Mouse (Mus musculus): Measurements from ENCODE around the gene Dbil5. TPM values are rescaled to one million over a fixed set of nuclear protein-coding genes. Genes with fewer than 3 reads are reported as not detected.

Gene Dbil5
- polyA plus RNA-seq, 1 experiment from 2014 or later, result 1.0 TPM

DNA sequence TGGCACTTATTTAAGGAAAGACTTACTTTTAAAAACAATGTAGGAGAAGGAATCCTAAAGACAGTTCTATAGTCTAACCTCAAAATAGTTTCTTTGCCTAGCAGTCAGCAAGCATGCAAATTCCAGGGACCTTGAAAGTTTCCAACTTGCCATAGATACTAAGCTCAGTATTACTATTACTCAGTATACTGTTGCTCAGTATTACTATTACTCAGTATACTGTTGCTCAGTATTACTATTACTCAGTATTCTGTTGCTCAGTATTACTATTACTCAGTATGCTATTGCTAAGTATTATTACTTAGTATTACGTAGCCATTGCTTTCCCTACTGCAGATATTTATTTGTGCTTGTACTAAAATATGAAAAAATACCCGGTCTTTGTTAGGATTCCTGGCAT lies 22.3 kb downstream of the Dbil5 start:
- H3K4me2 ChIP-seq, result no peak overlapping the region
- ATAC-seq (ENCODE audit: insufficient number of reproducible peaks, insufficient read depth, low FRiP score, low TSS enrichment, low read depth), result no peak
- H3K9me3 ChIP-seq, result no peaks in the 10 kb centered on the region
- peaks cover 52% of the 10 kb centered on the region for H3K36me3 ChIP-seq
- WGBS, result 97% methylated on average over 2 of the region's 2 CpGs
- no peak overlapping the region for H3K9ac ChIP-seq (replicated peaks)
- H3K4me3 ChIP-seq (replicated peaks), result no peak overlapping the region
- no peak overlapping the region for H3K27ac ChIP-seq
- no peaks in the 10 kb centered on the region for H3K27me3 ChIP-seq
- peaks cover 12% of the 10 kb centered on the region for H3K4me1 ChIP-seq (replicated peaks)

DNA sequence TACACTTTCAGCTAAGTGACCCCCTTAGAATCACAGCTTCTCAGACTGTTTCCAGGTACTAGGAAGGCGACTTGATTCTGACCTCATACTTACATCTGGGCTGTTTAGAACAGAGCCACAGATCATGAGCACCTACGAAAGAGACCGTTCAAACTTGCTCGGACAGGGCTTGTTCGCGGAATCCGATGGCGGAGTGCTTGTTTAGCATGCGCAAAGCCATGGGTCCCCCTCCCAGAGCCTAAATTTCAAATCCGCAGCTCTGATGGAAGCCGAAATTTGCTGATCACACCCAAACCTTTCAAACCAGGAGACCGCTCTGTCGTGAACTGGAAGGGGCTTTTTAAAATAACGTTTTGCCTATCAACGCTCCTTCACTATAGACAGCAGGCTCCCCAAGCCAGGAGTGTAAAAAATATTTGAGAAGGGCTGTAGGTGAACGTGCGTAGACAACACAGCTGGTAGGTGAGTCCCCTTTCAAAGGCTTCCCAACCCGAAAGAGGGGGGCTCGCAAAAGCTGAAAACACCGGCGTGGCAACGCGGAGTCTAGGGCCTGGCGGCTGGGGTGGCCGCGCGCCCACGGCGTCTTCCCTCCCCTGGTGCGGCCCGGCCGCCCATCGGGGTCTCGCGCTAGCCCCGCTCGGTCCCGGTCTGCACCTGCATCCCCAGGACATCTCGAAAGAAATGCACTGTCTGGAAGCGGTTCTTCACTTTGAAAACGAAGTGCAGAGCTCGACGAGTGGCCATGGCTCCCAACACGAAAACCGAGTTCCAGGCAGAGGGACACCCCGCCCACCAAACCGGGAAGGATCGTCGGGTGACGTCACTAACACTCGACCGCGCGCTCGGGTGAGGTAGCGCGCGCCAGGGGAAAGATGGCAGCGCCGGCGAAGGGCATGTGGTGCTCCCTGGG lies 25.7 kb downstream of the Dbil5 start, which contains the start of the genes Mrm3 and Glod4:
TSS of gene Mrm3 (plus strand) at position 815 of the 910 bp plus-strand sequence.
TSS of gene Glod4 (minus strand) at position 825 of the 910 bp plus-strand sequence.
- Histone ChIP-seq H3K27me3 (no peaks in the 10 kb centered on the region), H3K4me1 (replicated peaks) (peaks cover 15% of the 10 kb centered on the region), H3K4me2 (peak within 1 kb of the TSS; percentile 90), H3K4me3 (replicated peaks) (peak within 1 kb of the TSS; percentile 86), H3K27ac (peak within 1 kb of the TSS; percentile 78), H3K9ac (replicated peaks) (peak within 1 kb of the TSS; percentile 85), H3K36me3 (peaks cover 33% of the 10 kb centered on the region), H3K9me3 (no peaks in the 10 kb centered on the region)
- ATAC-seq (ENCODE audit: insufficient number of reproducible peaks, insufficient read depth, low FRiP score, low TSS enrichment, low read depth), result peak; percentile 85
- WGBS, result under 1% methylated on average over 61 of the region's 61 CpGs

DNA sequence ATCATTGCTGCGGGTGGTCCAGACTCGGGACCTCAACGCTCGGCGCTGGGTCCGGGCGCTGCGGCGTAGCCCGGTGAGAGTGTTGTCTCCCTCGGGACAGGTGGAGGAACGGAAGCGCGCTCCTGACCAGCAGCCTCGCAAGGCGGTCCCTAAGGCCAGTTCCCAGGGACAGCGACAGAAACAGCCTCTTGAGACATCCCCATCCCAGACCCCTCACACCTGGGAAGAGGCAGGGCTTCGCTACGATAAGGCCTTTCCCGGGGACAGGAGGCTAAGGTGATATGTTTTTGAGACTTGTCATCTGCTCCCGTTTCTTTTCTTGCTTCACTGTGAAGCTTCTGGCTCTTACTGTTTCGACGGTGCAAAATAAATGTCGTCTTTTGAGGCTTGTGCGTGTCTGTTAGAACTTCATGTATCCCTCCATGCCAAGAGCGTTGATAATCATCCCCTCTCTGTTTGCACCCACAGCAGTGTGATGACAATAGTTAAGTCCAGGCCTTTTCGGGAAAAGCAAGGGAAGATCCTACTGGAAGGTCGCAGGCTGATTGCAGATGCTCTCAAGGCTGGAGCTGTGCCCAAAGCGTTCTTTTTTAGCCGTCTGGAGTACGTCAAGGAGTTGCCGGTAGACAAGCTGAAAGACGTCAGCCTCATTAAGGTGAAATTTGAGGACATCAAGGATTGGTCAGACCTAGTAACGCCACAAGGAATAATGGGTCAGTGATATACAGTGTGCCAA lies 26.6 kb downstream of the Dbil5 start:
- Histone ChIP-seq H3K9ac (replicated peaks) (peak overlapping the region; percentile 85), H3K4me2 (peak overlapping the region; percentile 90), H3K4me1 (replicated peaks) (peaks cover 15% of the 10 kb centered on the region), H3K27me3 (no peaks in the 10 kb centered on the region), H3K36me3 (peaks cover 32% of the 10 kb centered on the region), H3K9me3 (no peaks in the 10 kb centered on the region), H3K4me3 (replicated peaks) (peak overlapping the region; percentile 86), H3K27ac (peak overlapping the region; percentile 78; the same call in 1 of the 2 replicates)
- WGBS, result 2% methylated on average over 34 of the region's 34 CpGs
- peak; percentile 44; the same call in 1 of the 2 replicates for ATAC-seq (ENCODE audit: insufficient number of reproducible peaks, insufficient read depth, low FRiP score, low TSS enrichment, low read depth)

DNA sequence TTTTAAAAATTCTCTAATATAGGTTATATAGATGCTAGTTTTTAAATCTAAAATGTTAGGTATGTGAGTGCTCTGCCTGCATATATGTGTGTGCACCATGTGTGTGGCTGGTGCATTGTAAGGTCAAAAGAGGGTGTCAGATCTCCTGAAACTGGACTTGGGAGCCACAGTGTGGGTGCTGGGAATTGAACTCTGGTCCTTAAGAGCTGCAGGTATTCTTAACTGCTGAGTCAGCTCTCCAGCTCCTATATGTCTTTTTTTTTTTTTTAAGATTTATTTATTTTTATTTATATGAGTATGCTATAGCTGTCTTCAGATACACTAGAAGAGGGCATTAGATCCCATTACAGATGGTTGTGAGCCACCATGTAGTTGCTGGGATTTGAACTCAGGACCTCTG lies 29.0 kb downstream of the Dbil5 start:
- Histone ChIP-seq H3K9me3 (no peaks in the 10 kb centered on the region), H3K27ac (no peak overlapping the region), H3K4me1 (replicated peaks) (peaks cover 15% of the 10 kb centered on the region), H3K4me3 (replicated peaks) (no peak overlapping the region), H3K36me3 (peaks cover 35% of the 10 kb centered on the region), H3K4me2 (no peak overlapping the region), H3K9ac (replicated peaks) (no peak overlapping the region), H3K27me3 (no peaks in the 10 kb centered on the region)
- no peak for ATAC-seq (ENCODE audit: insufficient number of reproducible peaks, insufficient read depth, low FRiP score, low TSS enrichment, low read depth)

DNA sequence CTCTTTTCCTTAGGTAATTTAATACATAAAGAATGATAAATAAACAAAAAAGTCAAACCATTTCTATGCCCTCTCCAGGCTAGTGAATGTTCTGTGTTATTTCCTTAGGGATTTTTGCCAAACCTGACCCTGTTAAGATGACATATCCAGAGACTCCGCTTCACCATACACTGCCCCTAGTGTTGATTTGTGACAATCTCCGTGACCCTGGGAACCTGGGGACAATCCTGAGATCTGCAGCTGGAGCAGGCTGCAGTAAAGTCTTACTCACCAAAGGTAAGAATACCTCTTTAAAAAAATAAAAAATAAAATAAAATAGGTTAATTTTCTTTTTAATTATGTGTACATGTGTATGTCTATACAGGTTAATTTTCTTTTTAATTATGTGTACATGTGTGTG lies 29.8 kb downstream of the Dbil5 start:
- WGBS, result 54% methylated on average over 2 of the region's 2 CpGs
- Histone ChIP-seq H3K9me3 (no peaks in the 10 kb centered on the region), H3K4me3 (replicated peaks) (no peak overlapping the region), H3K4me2 (no peak overlapping the region), H3K4me1 (replicated peaks) (peaks cover 15% of the 10 kb centered on the region), H3K27me3 (no peaks in the 10 kb centered on the region), H3K9ac (replicated peaks) (no peak overlapping the region), H3K27ac (no peak overlapping the region), H3K36me3 (peaks cover 40% of the 10 kb centered on the region)
- no peak for ATAC-seq (ENCODE audit: insufficient number of reproducible peaks, insufficient read depth, low FRiP score, low TSS enrichment, low read depth)

DNA sequence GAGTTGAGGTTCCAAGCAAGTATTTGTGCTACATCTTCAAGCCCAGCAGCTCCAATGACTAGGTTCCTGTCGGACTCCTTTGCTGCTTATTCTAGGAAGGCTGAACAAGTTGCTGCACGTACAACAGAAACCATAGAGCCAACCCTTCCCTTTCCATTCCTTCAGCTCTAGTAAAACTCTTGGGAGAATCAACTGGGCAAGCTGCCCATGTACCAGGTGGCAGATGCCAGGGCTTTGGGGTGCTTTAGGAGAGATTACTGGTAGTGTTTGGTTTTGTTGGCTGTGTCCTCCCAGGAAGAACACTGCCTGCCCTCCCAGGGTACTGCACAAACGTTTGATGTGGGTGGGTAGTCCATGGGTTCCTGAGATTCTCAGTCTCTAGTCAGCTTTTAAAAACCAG lies 34.6 kb downstream of the Dbil5 start:
- Histone ChIP-seq H3K27me3 (no peaks in the 10 kb centered on the region), H3K4me2 (no peak overlapping the region), H3K36me3 (peaks cover 40% of the 10 kb centered on the region), H3K4me1 (replicated peaks) (peaks cover 34% of the 10 kb centered on the region), H3K27ac (no peak overlapping the region), H3K9ac (replicated peaks) (no peak overlapping the region), H3K9me3 (no peaks in the 10 kb centered on the region), H3K4me3 (replicated peaks) (no peak overlapping the region)
- WGBS, result 60% methylated on average over 3 of the region's 3 CpGs
- ATAC-seq (ENCODE audit: insufficient number of reproducible peaks, insufficient read depth, low FRiP score, low TSS enrichment, low read depth), result no peak

DNA sequence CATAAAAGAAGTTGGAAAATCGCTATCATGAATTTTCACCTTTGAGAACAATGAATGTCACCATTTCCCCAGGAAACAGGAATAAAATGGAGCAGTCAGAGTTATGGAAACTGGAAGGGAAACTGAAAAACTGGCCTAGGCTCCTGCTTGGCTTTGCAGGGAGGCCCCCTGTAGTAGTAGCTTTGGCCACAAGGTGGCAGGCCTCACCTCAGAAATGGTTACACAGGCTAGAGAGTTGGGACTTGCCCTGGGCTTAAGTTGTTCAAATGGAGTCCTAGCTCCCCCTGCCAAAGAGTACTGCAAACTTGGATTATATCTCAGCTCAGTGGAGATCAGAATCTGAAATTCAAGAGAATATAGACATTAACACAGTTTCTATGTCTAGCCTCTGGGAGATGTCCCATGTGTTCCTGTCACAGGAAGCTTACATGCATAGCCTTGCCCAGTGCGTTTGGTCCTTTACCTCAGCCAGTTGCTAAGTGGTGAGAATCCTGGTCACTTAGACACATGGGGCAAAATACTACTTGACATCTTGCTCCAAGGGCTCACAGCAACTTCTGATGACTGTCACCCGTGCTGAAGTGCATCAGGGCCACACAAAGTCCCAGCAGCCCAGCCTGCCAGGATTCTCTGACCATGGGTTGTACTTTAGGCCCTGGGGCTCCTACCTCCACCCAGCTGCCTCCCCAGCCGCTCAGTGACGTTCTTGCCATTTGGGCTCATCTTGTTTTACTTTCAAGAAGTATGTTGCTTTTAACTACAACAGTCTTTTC lies 35.9 kb downstream of the Dbil5 start:
- H3K36me3 ChIP-seq, result peaks cover 47% of the 10 kb centered on the region
- 51% methylated on average over 5 of the region's 5 CpGs for WGBS
- no peak for ATAC-seq (ENCODE audit: insufficient number of reproducible peaks, insufficient read depth, low FRiP score, low TSS enrichment, low read depth)

DNA sequence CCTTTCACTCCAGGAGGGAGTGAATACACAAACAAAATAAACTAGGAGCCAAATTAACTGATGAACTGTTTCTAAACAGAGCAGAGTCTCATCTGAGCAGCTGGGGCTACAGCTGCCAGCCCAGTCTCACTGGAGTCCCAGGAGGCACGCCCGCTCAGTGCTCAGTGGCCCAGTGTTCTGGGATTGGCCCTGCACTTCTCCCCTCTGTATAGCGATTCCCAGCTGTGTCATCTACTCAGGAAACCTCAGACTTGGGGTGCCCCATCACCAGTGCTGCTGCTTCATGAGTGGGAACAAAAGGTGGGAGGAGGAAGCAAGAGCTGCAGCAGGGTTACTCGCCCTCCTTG lies 36.5 kb downstream of the Dbil5 start:
- Histone ChIP-seq H3K36me3 (peaks cover 47% of the 10 kb centered on the region), H3K9ac (replicated peaks) (0 out of 2 replicates have a peak overlapping the region, but pooled peaks have one; percentile 27), H3K4me2 (no peak overlapping the region), H3K27ac (no peak overlapping the region), H3K4me1 (replicated peaks) (peaks cover 40% of the 10 kb centered on the region), H3K9me3 (no peaks in the 10 kb centered on the region), H3K27me3 (no peaks in the 10 kb centered on the region), H3K4me3 (replicated peaks) (no peak overlapping the region)
- ATAC-seq (ENCODE audit: insufficient number of reproducible peaks, insufficient read depth, low FRiP score, low TSS enrichment, low read depth), result no peak
- 85% methylated on average over 4 of the region's 4 CpGs for WGBS

More for the DNA sequence above, 35.9 kb downstream of the Dbil5 start:
- no peak overlapping the region for H3K4me2 ChIP-seq
- H3K27me3 ChIP-seq, result no peaks in the 10 kb centered on the region
- H3K27ac ChIP-seq, result no peak overlapping the region
- no peaks in the 10 kb centered on the region for H3K9me3 ChIP-seq
- no peak overlapping the region for H3K9ac ChIP-seq (replicated peaks)
- no peak overlapping the region for H3K4me3 ChIP-seq (replicated peaks)
- H3K4me1 ChIP-seq (replicated peaks), result peaks cover 40% of the 10 kb centered on the region

DNA sequence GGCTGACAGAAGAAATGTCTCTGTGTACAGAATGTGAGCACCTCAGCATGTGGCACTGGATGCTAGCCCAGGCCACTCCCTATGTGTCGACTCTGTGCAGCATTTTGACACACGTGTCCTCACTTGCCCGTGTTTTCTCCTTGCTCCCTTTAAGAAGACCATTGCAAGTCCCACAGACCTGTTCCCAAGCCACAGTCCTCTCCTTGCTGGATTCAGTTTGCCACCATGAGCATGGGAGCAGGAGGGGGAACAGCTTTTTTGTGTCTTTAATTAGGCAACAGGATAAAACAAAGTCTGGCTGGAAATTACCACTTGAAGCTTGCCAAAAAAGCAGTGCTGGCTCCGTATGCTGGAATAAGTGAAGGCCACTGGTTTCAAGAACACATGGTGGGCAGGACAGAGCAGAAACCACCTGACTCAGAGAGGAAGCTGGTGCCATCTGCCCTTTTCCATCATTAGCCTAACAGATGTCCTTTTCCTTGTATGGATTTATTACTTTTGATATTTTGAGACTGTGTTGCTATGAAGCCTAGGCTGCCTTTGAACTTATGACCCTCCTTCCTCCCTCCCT lies 38.1 kb downstream of the Dbil5 start:
- 0 out of 2 replicates have a peak, but pooled peaks have one; percentile 9 for ATAC-seq (ENCODE audit: insufficient number of reproducible peaks, insufficient read depth, low FRiP score, low TSS enrichment, low read depth)
- H3K9ac ChIP-seq (replicated peaks), result no peak overlapping the region
- no peaks in the 10 kb centered on the region for H3K9me3 ChIP-seq
- no peaks in the 10 kb centered on the region for H3K27me3 ChIP-seq
- H3K4me1 ChIP-seq (replicated peaks), result peaks cover 43% of the 10 kb centered on the region
- no peak overlapping the region for H3K4me3 ChIP-seq (replicated peaks)
- H3K36me3 ChIP-seq, result peaks cover 41% of the 10 kb centered on the region
- H3K27ac ChIP-seq, result peak overlapping the region; percentile 79
- no peak overlapping the region for H3K4me2 ChIP-seq
- WGBS, result 32% methylated on average over 4 of the region's 4 CpGs

DNA sequence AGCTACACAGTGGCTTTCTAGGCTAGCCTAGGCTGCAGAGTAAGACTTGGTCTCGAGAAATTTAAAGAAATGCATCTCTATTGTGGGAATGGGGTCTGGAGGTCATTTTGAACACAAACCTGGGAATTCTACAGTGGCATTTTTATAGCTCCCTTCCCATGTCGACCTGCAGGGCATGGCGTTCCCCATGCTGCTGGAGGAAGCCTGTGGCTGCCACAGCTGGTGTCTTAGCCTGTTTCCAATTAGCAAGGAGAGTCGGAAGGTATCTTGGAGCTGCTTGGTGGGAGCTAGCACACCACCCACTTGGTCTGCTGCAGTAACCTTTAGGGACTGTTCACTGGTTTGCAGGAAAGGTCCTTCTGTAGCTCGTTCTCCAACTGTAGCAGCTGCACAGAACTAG lies 38.7 kb downstream of the Dbil5 start:
- no peak overlapping the region for H3K4me3 ChIP-seq (replicated peaks)
- 0 out of 2 replicates have a peak overlapping the region, but pooled peaks have one; percentile 8 for H3K4me2 ChIP-seq
- H3K9me3 ChIP-seq, result no peaks in the 10 kb centered on the region
- peak overlapping the region; percentile 79 for H3K27ac ChIP-seq
- no peaks in the 10 kb centered on the region for H3K27me3 ChIP-seq
- peaks cover 43% of the 10 kb centered on the region for H3K4me1 ChIP-seq (replicated peaks)
- 2% methylated on average over 5 of the region's 5 CpGs for WGBS
- peaks cover 41% of the 10 kb centered on the region for H3K36me3 ChIP-seq
- no peak overlapping the region for H3K9ac ChIP-seq (replicated peaks)
- peak; percentile 56; the same call in 1 of the 2 replicates for ATAC-seq (ENCODE audit: insufficient number of reproducible peaks, insufficient read depth, low FRiP score, low TSS enrichment, low read depth)
